Mouse (Mus musculus): Measurements from ENCODE around the gene Arvcf. TPM values are rescaled to one million over a fixed set of nuclear protein-coding genes. Genes with fewer than 3 reads are reported as not detected.
A peak's percentile ranks its signal among the peaks of the same experiment; 100 is the strongest.

Arvcf gene
- total RNA-seq (2015; ENCODE audit: low replicate concordance) (1.5 and 2.7 TPM in 2 replicates), total RNA-seq (2017; ENCODE audit: low replicate concordance) (8.7 TPM in 1 of 2 replicates, not detected in the other)

- ATAC-seq (replicated peaks; ENCODE audit: low FRiP score, poor library complexity, severe bottlenecking), result no peak
These were observed at the start of gene Arvcf, which contains the start of gene Tango2 for GRCm38 (mm10) chr16:18347931-18348600. Gene Arvcf, plus strand, starts transcription at chr16:18348182. Gene Tango2, minus strand, starts transcription at chr16:18348103.

DNA sequence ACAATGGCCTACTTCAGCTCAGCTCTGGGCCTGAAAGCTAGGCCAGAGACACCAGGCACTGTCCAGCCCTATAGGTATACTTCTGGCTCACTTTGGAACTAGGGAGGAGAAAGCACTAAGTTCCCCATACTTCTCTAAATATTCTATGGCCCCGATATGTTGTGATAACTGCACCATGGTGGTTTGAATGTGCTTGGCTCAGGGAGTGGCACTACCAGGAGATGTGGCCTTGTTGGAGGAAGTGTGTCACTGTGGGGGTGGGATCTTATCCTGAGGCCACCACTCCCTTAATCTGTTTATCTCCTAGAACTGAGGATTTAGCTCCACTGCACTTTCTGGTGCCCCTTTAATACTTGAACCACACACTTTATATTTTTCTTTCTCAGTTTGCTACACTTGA, 39.8 kb upstream of the Arvcf start:
- no peak for ATAC-seq (replicated peaks; ENCODE audit: low FRiP score, poor library complexity, severe bottlenecking)

- ATAC-seq (replicated peaks; ENCODE audit: low FRiP score, poor library complexity, severe bottlenecking), result no peak
These were observed 29.0 kb upstream of the Arvcf start for GRCm38 (mm10) chr16:18318992-18319391.

DNA sequence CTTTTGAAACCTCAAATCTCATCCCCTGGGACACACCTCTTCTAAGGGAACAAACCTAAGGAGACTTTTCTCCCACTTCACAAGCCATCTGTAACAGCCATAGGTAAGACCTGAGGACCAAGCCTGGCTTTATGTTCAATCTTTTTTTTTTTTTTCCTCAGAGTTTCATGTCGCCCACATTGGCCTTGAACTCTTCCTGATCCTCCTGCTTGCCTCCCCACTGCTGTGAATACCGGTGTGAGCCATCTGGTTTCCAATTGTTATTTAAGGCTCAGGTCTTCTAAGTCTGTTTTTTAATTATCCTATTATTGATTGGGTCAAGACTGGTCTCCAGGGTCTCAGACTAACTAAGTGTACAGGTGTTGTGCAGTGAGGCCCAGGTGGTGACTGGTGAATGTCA, 26.5 kb upstream of the Arvcf start:
- ATAC-seq (replicated peaks; ENCODE audit: low FRiP score, poor library complexity, severe bottlenecking), result no peak

- ATAC-seq (replicated peaks; ENCODE audit: low FRiP score, poor library complexity, severe bottlenecking), result no peak
These were observed 24.5 kb upstream of the Arvcf start for GRCm38 (mm10) chr16:18323460-18323859.

GRCm38 (mm10) chr16:18324031-18324430, 24.0 kb upstream of the Arvcf start:
- ATAC-seq (replicated peaks; ENCODE audit: low FRiP score, poor library complexity, severe bottlenecking), result no peak

- ATAC-seq (replicated peaks; ENCODE audit: low FRiP score, poor library complexity, severe bottlenecking), result no peak
These were observed 22.2 kb upstream of the Arvcf start for GRCm38 (mm10) chr16:18325741-18326140.

GRCm38 (mm10) chr16:18327936-18328335, 20.0 kb upstream of the Arvcf start:
- ATAC-seq (replicated peaks; ENCODE audit: low FRiP score, poor library complexity, severe bottlenecking), result no peak

DNA sequence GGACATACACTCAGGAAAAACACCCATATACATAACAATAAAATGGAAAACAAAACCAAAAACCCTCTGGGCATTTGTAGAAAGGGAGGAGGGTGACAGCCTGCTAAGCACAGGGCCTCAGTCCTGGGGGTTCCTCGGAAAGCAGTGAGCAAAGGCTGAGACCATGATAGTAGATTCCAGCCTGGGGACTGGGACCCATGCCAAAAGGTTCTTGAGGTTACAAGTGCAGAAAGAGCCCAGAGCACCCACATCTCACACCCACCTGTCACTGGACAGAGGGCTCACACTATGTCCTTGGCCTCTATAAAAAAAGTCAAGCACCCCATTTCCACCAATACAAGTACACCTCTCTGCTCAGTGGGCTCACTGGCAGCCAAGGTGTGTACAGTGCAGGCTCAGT, 19.5 kb upstream of the Arvcf start:
- ATAC-seq (replicated peaks; ENCODE audit: low FRiP score, poor library complexity, severe bottlenecking), result no peak

DNA sequence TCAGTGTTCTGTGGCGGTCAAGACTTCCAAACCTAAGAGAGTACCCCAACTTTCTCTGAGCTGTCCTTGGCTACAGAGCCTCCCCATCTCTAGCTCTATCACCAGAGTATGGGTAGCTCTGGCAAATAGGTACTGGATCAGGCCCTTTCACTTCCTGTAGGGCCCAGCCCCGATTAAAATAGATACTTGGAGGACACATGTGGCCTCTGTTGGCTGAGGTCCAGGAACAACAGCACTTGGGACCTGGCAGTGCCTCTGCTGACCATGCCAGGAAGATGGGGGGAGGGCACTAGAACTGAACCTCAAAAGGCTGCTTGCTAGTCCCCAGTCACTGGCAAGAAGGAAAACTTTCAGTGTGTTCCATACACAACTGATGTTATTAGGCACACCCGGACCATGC, 14.0 kb upstream of the Arvcf start:
- no peak for ATAC-seq (replicated peaks; ENCODE audit: low FRiP score, poor library complexity, severe bottlenecking)

DNA sequence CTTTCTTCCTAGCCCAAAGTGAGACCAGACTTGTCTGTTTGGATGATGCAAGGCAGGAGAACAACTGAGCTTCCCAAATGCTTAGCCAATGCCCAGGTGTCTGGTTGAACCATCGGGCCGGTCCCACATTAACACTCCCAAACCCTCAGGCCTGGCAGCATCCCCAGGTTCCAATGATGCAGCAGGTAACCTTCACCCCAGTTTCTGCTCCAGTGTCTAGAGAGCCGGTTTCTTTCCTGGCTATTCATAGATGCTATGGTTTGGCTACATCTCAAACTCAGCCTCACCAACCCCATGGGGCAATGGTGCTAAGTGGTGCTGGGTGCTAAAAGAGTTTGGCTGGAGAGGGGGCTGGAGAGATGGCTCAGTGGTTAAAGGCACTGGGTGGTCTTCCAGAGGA, 12.0 kb upstream of the Arvcf start:
- no peak for ATAC-seq (replicated peaks; ENCODE audit: low FRiP score, poor library complexity, severe bottlenecking)

DNA sequence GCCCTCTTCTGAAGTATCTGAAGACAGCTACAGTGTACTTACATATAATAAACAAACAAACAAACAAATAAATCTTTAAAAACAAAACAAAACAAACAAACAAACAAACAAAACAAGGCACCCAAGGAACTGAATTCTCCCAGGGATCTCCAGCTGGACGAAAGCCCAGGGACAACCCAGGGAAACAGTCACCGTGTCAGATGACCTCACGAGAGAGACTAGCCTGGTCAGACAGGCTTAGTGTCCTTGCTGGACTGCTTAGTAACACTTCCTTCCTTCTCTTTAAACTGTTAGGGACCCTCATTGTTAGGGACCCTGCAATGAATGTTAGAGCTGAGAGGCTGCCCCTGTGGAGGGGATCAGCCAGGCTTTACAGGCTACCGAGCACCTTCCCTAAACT, 10.7 kb upstream of the Arvcf start:
- ATAC-seq (replicated peaks; ENCODE audit: low FRiP score, poor library complexity, severe bottlenecking), result no peak

- no peak for ATAC-seq (replicated peaks; ENCODE audit: low FRiP score, poor library complexity, severe bottlenecking)
These were observed 8.1 kb upstream of the Arvcf start for GRCm38 (mm10) chr16:18339866-18340265.

DNA sequence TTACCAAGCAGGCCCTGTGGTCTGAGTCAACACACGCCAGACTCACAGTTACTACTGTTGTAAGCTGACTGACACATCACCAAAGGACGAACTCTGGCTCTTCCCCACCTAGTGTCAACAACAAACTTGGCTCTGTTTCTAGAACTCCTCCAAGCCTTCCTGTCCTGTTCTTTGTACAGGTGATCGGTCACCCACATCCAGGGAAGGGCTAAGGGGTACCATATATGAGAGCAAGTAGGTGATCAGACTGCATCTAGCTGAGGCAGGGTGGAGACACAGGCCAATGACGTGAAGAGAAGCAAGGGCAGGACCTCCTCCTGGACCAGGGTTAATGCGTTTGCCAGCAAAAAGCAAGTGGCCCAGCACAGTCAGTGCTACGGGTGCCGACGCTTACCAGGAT, 6.4 kb upstream of the Arvcf start:
- ATAC-seq (replicated peaks; ENCODE audit: low FRiP score, poor library complexity, severe bottlenecking), result peak; percentile 51

- no peak for ATAC-seq (replicated peaks; ENCODE audit: low FRiP score, poor library complexity, severe bottlenecking)
These were observed 5.9 kb upstream of the Arvcf start for GRCm38 (mm10) chr16:18342076-18342475.

- ATAC-seq (replicated peaks; ENCODE audit: low FRiP score, poor library complexity, severe bottlenecking), result peak; percentile 54
These were observed 5.1 kb upstream of the Arvcf start for GRCm38 (mm10) chr16:18342650-18343570.

GRCm38 (mm10) chr16:18343778-18344177, 4.2 kb upstream of the Arvcf start:
- ATAC-seq (replicated peaks; ENCODE audit: low FRiP score, poor library complexity, severe bottlenecking), result peak; percentile 88

DNA sequence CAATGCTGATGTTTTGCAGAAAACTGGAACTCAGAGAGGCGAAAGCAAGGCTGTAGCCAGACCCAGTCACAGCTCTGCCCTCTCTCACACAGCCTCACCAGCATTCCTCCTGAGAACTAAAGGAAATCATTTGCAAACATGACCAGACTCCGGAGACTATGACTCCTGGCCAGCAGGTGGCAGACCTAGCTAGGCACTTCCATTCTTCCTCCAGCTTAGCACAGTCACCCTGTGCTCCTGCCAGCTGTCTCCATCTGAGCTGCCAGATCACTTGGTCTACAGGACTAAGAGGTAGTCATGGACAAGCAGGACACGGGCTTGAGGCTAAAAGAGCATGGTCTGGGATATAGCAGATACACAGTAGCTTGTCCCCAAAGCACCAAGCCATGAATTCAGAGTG, 2.7 kb upstream of the Arvcf start:
- peak; percentile 54 for ATAC-seq (replicated peaks; ENCODE audit: low FRiP score, poor library complexity, severe bottlenecking)

DNA sequence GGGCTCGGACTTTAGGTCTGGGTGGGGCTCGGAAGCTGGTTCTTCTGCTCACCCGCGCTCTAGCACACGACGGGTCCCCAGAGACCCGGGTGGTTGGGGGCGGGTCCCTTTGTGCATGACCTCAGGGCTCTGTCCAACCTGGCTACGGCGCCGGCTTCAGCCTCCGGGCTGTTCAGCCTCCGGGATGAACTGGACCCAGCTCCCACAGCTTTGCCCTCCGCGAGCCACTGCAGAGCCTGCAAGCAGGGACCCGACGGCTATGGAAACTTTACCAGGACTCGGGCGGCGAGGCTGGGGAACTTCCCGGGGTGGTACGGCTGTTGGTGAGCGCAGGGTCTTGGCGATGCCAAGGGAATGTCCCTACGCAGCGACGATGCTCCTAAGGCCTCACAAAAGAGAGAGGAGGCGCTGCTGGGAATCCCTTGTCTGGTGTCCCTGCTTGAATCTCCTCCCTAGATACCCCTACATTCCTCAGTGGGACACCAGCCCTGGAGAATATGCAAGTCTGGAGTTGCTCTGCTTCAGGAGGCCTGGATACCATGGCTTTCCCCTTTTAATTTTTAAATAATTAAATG, 706 bp downstream of the Arvcf start:
- no peak for ATAC-seq (replicated peaks; ENCODE audit: low FRiP score, poor library complexity, severe bottlenecking)

DNA sequence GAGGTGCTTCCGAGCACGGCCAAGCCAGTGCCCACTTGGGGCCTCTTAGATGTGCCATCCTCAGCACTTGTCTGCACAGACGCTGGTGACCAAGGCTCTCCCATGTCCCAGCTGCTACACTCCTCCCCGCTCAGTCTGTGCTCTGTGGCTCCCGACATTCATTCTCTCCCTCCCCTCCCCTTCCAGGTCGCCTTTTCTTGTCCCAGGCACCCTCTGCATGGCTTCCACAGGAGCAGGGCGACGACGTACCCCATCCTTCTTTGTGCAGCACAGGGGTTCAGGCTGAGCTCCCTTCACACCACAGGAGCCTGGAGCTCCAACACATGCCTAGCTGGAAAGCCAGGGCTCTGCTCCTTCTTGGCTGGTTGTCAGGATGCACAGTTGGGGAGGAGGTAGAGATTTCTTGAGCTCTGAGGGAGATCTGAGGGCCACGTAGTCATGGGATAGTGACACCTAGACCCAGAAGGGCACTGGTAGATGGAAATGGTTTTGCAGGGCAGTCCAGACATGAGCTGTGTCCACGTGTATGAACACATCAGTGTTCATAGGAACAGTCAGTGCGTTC, 1.9 kb downstream of the Arvcf start:
- no peak for ATAC-seq (replicated peaks; ENCODE audit: low FRiP score, poor library complexity, severe bottlenecking)
